28 mouse cellular contexts compared by ENCODE assay signal in the genomic region with DNA sequence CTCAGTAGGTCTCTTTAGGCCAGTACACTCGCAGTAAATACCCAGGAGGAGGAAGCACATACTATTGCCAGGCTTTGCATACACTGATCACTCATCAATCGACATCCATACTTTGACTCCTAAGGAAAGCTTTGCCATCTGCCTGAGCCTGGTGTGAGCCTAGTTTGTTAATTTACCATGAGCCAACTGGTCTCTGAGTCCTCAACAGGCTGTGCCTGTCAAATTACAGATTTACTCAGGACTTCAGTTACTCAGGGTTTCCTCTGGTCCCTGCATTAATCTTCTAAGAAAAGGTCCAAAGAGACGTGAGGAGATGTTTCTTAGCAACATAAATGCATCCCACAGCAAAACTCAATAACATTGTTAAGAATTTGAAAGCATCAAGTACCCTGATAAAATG.
"Had no signal": no experiment of that assay in that cellular context is flagged by ENCODE, and none has a peak within 500 bp of the region (broad histone marks: within the 10 kb centered on the region; RNA-seq: fewer than 3 reads in every experiment).

No protein-coding gene starts in this region.

- H3K36me3 ChIP-seq: heart, embryonic 10.5 days; heart, embryonic 12.5 days; hindbrain, embryonic 10.5 days; hindbrain, embryonic 12.5 days; intestine, embryonic 15.5 days; limb, embryonic 10.5 days; limb, embryonic 12.5 days; liver, embryonic 13.5 days; liver, embryonic 15.5 days had no signal

- H3K9ac ChIP-seq: heart, embryonic 12.5 days; hindbrain, embryonic 12.5 days; hindbrain, embryonic 14.5 days; intestine, embryonic 15.5 days; limb, embryonic 12.5 days; liver, embryonic 13.5 days; liver, embryonic 15.5 days had no signal

- DNase-seq: gastrocnemius, adult 2 months; gastrocnemius, postnatal 10 days; gastrocnemius, postnatal 25 days; heart, adult 18-20 months; heart, postnatal 10 days; heart, postnatal 4 days; kidney, adult 18-20 months; kidney, adult 8-10 months; kidney, postnatal 10 days; kidney, postnatal 25 days; kidney, postnatal 4 days; liver; liver, embryonic 13.5 days had no signal

- H3K4me3 ChIP-seq: gastrocnemius, adult 2 months; heart, embryonic 10.5 days; heart, embryonic 12.5 days; hindbrain, embryonic 10.5 days; hindbrain, embryonic 12.5 days; intestine, embryonic 15.5 days; layer of hippocampus, adult 2 months; left cerebral cortex, adult 2 months; limb, embryonic 10.5 days; limb, embryonic 12.5 days; liver, embryonic 13.5 days; liver, embryonic 15.5 days had no signal

- H3K4me2 ChIP-seq: heart, embryonic 12.5 days; hindbrain, embryonic 12.5 days; hindbrain, embryonic 14.5 days; intestine, embryonic 15.5 days; limb, embryonic 12.5 days; liver, embryonic 11.5 days; liver, embryonic 13.5 days; liver, embryonic 15.5 days had no signal

- H3K27ac ChIP-seq: gastrocnemius, adult 2 months; heart, embryonic 10.5 days; hindbrain, embryonic 10.5 days; hindbrain, embryonic 12.5 days; hindbrain, embryonic 14.5 days; intestine, embryonic 15.5 days; layer of hippocampus, adult 2 months; left cerebral cortex, adult 2 months; limb, embryonic 10.5 days; limb, embryonic 12.5 days; liver, embryonic 13.5 days; liver, embryonic 15.5 days had no signal

- ATAC-seq: hindbrain, embryonic 16.5 days; inflammation-experienced regulatory T-cells, adult 6 months; intestine, embryonic 15.5 days; intestine, postnatal 0 days had no signal

- H3K4me1 ChIP-seq: heart, embryonic 10.5 days; heart, embryonic 12.5 days; hindbrain, embryonic 10.5 days; hindbrain, embryonic 12.5 days; intestine, embryonic 15.5 days; limb, embryonic 10.5 days; liver, embryonic 13.5 days; liver, embryonic 15.5 days had no signal

- H3K9me3 ChIP-seq: heart, embryonic 10.5 days; heart, embryonic 12.5 days; hindbrain, embryonic 10.5 days; hindbrain, embryonic 12.5 days; intestine, embryonic 15.5 days; limb, embryonic 10.5 days; limb, embryonic 12.5 days; liver, embryonic 13.5 days; liver, embryonic 15.5 days had no signal

- H3K27me3 ChIP-seq: heart, embryonic 12.5 days; hindbrain, embryonic 12.5 days; intestine, embryonic 15.5 days; limb, embryonic 12.5 days; liver, embryonic 13.5 days; liver, embryonic 15.5 days had no signal
